Mouse (Mus musculus) ES-E14 (cell line): ENCODE data around the gene Aanat.

Experiments
- CHD2 ChIP-seq: IDR thresholded peaks from 2 replicates; pipeline ENCODE4 v1.6.1; 2014; ENCODE audit warnings: mild to moderate bottlenecking, low read depth, low read length, inconsistent platforms
- ZC3H11A ChIP-seq: IDR thresholded peaks from 2 replicates; pipeline ENCODE4 v1.6.1; 2012; ENCODE audit warnings: low read depth, mild to moderate bottlenecking, inconsistent platforms, low read length, borderline replicate concordance

DNA sequence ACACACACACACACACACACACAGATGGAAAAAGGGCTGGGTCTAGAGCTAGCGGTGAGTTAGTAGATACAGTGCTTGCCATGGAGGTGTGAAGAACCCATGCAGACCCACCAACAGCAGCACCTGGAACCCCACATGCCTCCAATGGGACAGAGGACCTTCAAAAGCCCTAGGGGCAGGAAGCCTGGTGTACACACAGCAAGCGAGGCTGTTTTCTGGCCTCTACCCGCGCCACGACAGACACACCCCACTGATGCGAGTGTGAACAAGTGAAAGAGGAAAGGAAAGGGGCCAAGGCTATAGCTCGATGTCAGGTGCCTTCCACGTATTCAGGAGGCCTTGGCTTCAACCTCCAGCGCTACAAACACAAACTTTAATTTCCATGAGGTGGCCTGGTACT, 25.7 kb downstream of the Aanat start:
- TF ChIP-seq ZC3H11A = no peak
- TF ChIP-seq CHD2 = no peak
